Mouse (Mus musculus): Measurements from ENCODE around the gene Hsd17b2. TPM values are rescaled to one million over a fixed set of nuclear protein-coding genes. Genes with fewer than 3 reads are reported as not detected.

The Hsd17b2 gene
- polyA plus RNA-seq, 1 experiment from 2014 or later, result not detected

Other genes with a start within 250 kb of the Hsd17b2 start
- 0.86 and 0.89 TPM in 2 replicates for gene Plcg2, start 203.6 kb upstream of the Hsd17b2 start, polyA plus RNA-seq (2015; fragmentation: Nextera tagmentation; extraction: Ambion mirVana)
- gene Sdr42e1, start 28.2 kb upstream of the Hsd17b2 start, polyA plus RNA-seq (2015; fragmentation: Nextera tagmentation; extraction: Ambion mirVana), result 0.83 and 1.2 TPM in 2 replicates
- gene Mphosph6, start 100.0 kb downstream of the Hsd17b2 start, polyA plus RNA-seq (2015; fragmentation: Nextera tagmentation; extraction: Ambion mirVana), result 37.5 and 39.2 TPM in 2 replicates